Mouse (Mus musculus): Measurements from ENCODE around the gene Gm20481.
"Not testable (repeated sequence)": the region's sequence is repeated elsewhere in the genome, so short reads cannot be mapped to it uniquely, and the experiment has no call there.

Gm20481 gene

GRCm38 (mm10) chr17:34975581-34976492 lies 6.1 kb downstream of the Gm20481 start:
- DNase-seq = no peak

DNA sequence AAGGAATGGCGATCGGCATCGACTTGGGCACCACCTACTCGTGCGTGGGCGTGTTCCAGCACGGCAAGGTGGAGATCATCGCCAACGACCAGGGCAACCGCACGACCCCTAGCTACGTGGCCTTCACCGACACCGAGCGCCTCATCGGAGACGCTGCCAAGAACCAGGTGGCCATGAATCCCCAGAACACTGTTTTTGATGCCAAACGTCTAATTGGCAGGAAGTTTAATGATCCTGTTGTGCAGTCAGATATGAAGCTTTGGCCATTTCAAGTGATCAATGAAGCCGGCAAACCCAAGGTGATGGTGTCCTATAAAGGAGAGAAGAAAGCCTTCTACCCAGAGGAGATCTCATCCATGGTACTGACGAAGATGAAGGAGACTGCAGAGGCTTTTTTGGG lies 7.3 kb downstream of the Gm20481 start:
- DNase-seq = no peak

DNA sequence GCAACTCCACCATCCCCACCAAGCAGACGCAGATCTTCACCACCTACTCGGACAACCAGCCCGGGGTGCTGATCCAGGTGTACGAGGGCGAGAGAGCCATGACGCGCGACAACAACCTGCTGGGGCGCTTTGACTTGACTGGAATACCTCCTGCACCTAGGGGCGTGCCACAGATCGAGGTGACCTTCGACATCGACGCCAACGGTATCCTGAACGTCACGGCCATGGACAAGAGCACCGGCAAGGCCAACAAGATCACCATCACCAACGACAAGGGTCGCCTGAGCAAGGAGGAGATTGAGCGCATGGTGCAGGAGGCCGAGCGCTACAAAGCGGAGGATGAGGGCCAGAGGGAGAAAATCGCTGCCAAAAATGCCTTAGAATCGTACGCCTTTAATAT lies 8.5 kb downstream of the Gm20481 start:
- DNase-seq = no peak

DNA sequence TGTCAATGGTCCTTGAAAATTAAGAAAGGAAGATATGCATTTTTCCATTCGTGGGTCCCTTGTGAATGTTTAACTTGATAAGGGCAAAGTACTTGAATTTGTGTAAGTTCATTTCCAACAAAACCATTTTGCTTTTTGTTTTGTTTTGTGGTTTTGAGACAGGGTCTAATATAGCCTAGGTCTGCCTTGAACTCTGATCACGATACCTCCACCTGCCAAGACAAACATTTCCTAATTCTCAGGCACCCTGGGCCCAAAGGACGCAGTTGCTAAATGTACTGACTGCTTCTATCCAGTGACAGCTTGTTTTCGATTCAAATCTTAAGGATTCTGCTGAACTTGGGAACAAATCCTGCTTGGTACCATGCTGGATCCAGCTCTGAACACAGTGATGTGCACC lies 9.9 kb downstream of the Gm20481 start:
- DNase-seq = no peak

DNA sequence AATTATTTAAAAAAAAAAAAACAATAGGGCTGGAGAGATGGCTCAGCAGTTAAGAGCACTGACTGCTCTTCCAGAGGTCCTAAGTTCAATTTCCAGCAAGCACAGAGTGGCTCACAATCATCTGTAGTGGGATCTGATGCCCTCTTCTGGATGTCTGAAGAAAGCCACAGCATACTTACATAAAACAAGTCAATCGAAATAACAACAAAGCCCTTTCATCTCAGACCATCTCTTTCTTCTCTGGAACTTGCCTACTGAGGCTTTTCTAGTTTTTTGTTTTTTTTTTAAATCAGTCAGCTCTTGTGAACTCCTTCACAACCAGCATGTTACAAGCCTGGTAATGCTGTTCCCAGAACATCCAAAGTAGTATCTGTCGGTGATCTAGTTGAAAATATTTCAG lies 10.9 kb downstream of the Gm20481 start:
- DNase-seq = no peak

DNA sequence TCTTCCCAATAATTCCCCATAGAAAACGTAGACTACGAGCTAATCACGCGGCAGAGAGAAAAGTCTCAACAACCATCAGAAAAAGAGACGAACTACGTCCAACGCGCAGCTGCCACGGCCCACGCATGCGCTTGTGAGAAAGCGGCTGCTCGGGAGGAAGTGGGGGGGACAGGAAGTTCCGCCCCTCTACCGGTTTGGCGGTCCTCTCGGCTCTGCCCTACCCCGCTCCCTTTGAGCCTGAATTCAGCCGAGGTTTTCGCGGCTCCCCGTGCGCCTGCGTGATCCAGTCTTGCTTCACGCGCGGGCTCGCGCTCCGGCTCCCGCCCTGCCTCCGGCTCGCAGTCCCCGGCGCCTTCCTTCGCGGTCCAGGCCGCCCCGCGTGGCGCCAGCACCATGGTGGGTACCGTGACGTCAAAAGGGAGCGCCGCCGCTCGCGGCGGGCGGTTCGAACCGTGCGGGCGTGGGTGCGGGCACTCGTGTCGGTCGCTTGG lies 12.0 kb downstream of the Gm20481 start, which contains the start of gene Lsm2:
Gene Lsm2 (plus strand): TSS at position 173 of the 491 bp plus-strand sequence.
- peak; percentile 91 for DNase-seq

DNA sequence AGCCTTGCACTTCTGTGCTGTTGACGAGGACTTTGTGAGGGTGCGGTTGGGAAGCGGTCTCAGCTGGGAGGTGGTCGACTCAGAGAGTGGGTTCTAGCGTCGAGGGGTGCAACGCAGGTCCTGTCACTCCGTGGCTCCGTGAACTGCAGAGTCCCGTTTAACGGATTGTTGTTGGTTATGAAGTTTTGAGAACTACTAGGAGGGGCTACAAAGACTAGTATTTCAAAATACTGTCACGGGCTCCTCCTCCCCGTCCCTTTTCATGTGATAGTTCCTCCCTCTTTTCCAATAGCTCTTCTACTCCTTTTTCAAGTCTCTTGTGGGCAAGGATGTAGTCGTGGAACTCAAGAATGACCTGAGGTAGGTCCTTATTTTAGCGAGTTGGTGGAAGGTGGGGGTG lies 12.6 kb downstream of the Gm20481 start:
- no peak for DNase-seq

DNA sequence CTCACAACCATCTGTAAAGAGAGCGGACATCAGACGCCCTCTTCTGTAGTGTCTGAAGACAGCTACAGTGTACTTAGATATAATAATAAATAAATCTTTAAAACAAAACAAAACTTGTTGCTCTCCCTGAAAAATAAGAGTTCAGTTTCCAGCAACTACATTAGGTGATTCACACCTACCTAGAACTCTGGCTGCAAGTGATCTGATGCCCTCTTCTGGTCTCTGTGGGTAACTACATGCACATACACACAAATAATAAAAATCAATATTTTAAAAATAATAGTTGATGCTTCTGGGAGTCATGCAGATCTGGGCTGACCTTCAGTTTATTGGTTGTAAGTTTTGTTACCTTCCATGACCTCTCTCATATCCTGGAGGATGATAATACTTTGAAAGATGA lies 14.5 kb downstream of the Gm20481 start:
- DNase-seq = peak in 1 of 2 experiments; percentile 35

DNA sequence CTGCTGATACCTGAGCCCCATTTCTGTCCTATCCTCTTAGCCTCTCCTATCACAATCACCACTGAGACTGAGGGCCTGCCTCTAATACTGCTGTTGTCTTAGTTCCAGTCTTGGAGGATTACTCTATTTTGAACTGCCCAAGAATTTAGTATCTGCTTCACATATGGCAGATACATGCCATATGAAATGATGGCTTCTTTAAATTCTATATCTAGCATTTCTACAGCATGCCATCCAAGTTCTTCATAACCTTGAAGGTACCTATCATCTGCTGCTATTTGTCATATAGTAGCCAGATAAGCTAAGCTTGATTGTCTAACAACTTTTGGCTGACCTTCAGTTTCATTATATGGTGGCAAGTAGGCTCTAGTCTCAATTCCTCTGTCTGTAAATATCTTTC lies 25.0 kb downstream of the Gm20481 start:
- no peak for DNase-seq

DNA sequence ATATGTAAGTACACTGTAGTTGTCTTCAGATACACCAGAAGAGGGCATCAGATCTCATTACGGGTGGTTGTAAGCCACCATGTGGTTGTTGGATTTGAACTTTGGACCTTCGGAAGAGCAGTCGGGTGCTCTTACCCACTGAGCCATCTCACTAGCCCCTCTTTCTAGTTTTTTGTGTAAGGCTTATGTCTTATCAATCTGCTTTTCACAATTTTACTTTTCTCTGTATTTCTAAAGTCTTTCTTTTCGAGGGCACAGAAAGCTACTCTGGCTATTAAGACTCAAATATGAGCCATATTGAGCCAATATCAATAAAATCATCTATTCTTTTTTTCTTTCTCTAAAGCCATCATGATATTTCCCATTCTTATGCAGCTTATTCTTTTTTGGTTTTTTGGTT lies 25.5 kb downstream of the Gm20481 start:
- DNase-seq = not testable (repeated sequence)

DNA sequence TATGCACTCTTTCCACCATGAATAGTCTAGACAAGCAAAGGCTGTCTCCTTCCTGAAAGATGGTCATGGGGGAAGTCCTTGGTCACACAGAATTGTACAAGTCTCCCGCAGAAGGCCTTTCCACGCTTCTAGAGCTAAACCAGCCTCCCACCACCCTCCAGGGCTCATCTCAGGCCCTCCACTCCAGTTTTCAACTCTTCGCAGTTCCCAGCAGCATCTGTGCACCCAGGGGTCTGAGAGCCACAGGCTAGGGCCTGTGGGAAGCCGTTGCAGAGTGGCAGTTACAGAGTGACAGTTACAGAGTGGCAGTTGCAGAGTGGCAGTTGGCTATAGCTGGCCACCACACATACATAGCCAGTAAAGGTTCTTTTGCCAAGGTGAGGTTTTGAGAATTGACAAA lies 26.2 kb downstream of the Gm20481 start:
- not testable (repeated sequence) for DNase-seq

DNA sequence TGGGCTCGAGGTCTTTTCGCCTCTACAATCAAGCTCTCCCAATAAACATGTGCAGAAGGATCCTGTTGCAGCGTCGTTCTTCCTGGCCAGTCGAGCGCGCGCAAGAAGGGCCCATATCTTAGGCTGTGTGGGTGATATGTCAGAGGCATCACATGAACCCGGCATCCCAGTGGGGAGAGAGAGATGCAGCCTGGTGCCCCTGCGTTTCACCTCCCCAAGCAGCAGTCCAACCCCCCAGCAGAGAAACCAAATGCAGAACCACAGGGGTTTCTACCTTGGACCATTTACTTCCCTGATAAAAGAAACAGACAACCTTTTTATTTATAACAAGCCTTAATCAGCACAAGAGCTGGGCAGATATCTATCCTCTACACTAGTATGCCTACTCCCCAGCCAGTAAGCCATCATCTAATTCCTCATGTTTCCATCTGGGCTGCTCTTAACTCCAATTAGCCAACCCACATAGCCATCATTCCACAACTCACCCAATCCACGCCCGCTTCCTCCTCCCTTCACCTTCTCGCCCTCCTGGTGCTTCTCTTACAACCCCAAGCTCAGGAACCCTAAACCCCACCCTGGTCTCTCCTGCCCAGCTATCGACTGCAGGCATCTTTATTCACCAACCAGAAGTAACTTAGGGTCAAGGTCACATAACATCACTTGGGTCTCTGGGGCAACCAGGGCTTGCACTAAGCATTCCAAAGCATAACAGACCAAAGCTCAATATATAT lies 26.9 kb downstream of the Gm20481 start:
- no peak for DNase-seq

- no peak for DNase-seq
Observed at GRCm38 (mm10) chr17:34997142-34997483, 27.4 kb downstream of the Gm20481 start.

DNA sequence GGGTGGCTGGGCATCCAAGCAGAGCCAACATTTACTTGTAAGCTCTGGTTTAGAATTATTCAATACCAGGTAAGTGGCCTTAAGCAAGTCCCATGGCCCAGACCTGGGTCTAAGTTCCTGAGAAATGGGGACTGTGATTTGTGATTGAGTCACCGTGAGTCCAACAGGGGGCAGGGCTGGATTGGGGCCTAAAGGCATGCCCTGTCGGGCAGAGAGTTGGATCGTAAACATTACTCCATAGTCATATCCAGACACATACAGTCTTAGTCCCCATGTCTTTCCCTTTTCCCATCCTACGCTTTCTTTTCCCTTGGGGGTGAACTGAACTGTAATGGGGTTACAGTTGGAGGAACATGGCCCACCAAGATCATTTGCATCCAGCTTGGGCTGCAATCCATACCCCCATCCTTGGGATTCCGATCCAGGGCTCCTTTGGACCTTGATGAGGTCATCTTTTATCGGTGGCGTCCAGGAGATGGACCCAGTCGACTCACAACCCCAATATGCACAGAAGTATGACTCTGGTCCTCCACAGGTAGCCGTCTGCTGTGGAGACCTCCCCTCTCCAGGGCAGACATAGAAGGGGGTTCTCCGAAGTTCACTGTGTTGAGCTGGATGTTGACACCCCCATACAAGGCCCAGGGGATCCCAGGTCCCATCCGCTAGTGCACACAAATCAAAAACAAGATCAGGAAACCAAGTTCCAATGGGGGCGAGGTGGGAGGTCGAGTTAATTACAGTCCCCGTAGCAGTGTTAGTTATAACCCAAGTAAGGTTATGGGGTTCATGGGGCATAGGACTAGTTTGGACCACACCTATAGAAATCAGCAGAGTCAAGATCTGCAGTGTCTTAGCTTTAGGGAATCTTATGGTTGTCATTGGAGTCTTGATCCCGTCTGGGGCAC lies 29.1 kb downstream of the Gm20481 start:
- no peak for DNase-seq

- not testable (repeated sequence) for DNase-seq
Observed at GRCm38 (mm10) chr17:34999871-35000716, 30.4 kb downstream of the Gm20481 start.

DNA sequence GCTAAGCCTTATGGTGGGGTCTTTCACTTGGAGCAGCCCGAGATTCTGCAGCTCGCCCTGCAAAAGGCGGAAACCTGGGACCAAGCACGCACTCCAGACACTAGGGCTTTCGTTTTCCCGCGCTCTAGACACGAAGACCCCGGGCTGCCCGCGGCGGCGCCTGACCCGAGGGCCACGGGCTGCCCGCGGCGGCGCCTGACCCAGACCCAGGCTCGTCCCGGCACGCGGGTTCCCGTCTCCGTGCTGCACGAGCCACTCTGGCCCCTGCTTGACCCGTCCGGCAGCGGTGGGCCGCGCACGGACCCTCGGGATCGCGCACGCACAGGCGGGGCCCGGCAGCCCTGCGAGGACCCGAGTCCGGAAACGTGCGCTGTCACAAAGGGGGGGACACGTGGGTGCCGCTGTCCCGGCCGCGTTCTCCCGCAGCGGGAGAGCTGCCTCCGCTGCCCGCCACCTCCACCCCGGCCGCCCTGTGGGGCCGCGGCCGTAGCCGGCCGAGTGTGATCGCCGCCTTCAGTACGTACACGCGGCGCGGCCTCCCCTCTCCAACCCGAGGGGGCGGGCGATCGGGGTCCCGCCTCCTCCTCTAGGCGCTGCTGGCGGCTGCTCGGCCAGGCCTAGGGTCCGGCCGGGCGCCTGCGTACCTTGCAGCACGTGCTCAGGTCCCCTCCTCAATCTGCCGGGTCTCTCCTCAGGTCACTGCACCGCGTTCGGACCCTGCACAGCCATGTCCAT lies 31.2 kb downstream of the Gm20481 start, which contains the start of gene Vars:
Gene Vars (plus strand): TSS at position 271 of the 735 bp plus-strand sequence.
- peak; percentile 83 to 84 for DNase-seq

GRCm38 (mm10) chr17:35001452-35002152 lies 31.9 kb downstream of the Gm20481 start:
- DNase-seq = peak in 1 of 2 experiments; percentile 29

- DNase-seq = peak in 1 of 2 experiments; percentile 33
Observed at GRCm38 (mm10) chr17:35002153-35002865, 32.6 kb downstream of the Gm20481 start.

GRCm38 (mm10) chr17:35003022-35003838 lies 33.5 kb downstream of the Gm20481 start:
- no peak for DNase-seq
